Mouse (Mus musculus): ENCODE measurements around the gene Ptn. TPM values are rescaled to one million over a fixed set of nuclear protein-coding genes. Genes with fewer than 3 reads are reported as not detected.
A peak's percentile ranks its signal among the peaks of the same experiment; 100 is the strongest.

Gene Ptn
- polyA plus RNA-seq, 1 experiment from 2014 or later: 283 TPM

DNA sequence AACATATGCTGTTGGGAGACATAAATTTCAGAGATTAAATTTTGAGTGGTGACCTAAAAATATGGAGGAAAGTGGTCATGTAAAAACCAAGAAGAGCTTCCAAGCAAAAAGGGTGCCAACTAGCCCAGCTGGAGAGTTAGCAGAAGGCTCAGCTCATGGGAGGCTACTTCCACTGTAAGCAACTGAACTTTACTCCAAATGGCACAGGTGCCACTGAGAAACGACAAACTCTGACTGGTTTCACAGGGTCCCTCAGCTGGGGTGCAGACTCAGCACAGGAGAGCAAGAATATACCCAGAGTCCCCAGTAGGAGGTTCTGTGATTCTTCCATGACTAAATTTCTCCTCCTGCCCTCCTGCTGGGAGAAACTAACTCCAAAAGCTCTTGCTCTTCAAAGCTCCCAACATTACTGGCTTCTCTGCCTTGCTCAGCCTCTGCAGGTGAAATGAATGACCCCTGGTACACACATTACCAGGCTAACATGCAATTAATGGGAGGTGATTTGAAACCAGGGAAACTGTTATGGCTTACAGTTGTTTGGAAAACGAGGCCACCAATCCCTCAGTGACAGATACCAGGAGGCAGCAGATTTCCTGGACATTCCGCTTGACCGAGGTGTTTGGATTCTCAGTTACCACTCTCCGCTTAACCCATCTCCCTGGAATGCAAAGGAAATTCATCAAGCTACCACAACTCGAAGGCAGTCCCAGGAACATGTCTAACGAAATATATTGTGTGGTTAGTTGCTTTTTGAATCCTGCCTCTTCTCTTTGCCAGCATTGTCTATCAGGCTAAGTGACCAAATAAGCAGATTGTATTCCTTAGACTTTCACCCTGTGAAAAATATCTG, 2.9 kb upstream of the Ptn start:
- Histone ChIP-seq H3K9ac (no peak overlapping the region), H3K36me3 (no peaks in the 10 kb centered on the region), H3K27ac (ENCODE audit: poor library complexity, severe bottlenecking) (no peak overlapping the region), H3K4me1 (replicated peaks) (peaks cover 21% of the 10 kb centered on the region), H3K4me3 (no peak overlapping the region), H3K9me3 (replicated peaks) (no peaks in the 10 kb centered on the region; the same call in 1 of the 2 replicates), H3K27me3 (replicated peaks) (no peaks in the 10 kb centered on the region), H3K4me2 (no peak overlapping the region)
- WGBS: 46% methylated on average over 7 of the region's 7 CpGs
- ATAC-seq (ENCODE audit: insufficient number of reproducible peaks, low FRiP score): no peak

DNA sequence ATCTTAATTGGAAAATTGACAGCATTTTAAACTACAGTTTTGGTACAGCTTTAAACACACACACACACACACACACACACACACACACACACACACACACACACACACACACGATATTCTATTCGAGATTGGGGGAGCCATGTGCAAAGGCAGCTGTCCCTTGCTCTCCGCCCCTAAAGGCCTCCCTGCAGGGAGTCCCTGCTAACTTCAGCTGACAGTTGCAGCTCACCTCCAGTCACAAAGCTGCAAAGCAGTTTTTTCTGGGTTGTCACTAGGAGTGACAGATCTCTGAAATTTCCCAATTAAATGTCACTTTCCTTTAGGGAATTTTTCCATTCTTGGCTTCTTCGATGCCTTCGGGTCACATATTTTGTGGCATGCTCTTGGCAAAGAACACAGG, 428 bp upstream of the Ptn start:
- H3K9ac ChIP-seq: peak overlapping the region; percentile 82; the same call in 1 of the 2 replicates

DNA sequence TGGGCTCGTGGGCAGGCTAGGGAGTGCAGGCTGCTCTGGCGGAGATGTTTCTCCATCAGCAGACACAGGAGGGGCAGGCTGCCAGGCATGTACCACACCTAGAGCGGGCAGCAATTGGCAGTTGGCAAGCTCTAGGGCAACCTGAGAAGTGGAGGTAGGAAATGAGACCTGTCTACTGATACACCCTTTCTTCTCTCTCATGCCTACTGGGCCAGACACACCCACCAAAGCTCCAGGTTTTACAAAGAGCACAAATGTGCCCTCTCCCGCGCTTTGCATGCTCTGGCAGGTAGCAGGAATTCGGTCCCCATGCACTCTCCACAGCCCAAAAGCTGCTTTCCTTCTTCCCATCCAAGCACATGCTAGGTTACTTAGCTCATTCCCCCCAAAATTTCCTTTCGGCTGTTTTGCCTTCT, 701 bp downstream of the Ptn start:
- peaks cover 6% of the 10 kb centered on the region; the same call in 1 of the 2 replicates for H3K36me3 ChIP-seq
- peak overlapping the region; percentile 82 for H3K9ac ChIP-seq
- no peak for ATAC-seq (ENCODE audit: insufficient number of reproducible peaks, low FRiP score)
- H3K4me3 ChIP-seq: peak overlapping the region; percentile 64
- peak overlapping the region; percentile 81 for H3K27ac ChIP-seq (ENCODE audit: poor library complexity, severe bottlenecking)
- no peaks in the 10 kb centered on the region for H3K27me3 ChIP-seq (replicated peaks)
- peak overlapping the region; percentile 86 for H3K4me2 ChIP-seq
- H3K9me3 ChIP-seq (replicated peaks): no peaks in the 10 kb centered on the region
- WGBS: 18% methylated on average over 7 of the region's 7 CpGs
- H3K4me1 ChIP-seq (replicated peaks): peaks cover 23% of the 10 kb centered on the region

More for the DNA sequence above, 428 bp upstream of the Ptn start:
- peak overlapping the region; percentile 81; the same call in 1 of the 2 replicates for H3K27ac ChIP-seq (ENCODE audit: poor library complexity, severe bottlenecking)
- no peak for ATAC-seq (ENCODE audit: insufficient number of reproducible peaks, low FRiP score)
- peak overlapping the region; percentile 86 for H3K4me2 ChIP-seq
- peaks cover 23% of the 10 kb centered on the region for H3K4me1 ChIP-seq (replicated peaks)
- peaks cover 6% of the 10 kb centered on the region; the same call in 1 of the 2 replicates for H3K36me3 ChIP-seq
- 14% methylated on average over 5 of the region's 5 CpGs for WGBS
- peak overlapping the region; percentile 64 for H3K4me3 ChIP-seq
- H3K9me3 ChIP-seq (replicated peaks): no peaks in the 10 kb centered on the region
- no peaks in the 10 kb centered on the region for H3K27me3 ChIP-seq (replicated peaks)

- Histone ChIP-seq H3K9me3 (replicated peaks) (no peaks in the 10 kb centered on the region), H3K27me3 (replicated peaks) (no peaks in the 10 kb centered on the region)
- ATAC-seq (ENCODE audit: insufficient number of reproducible peaks, low FRiP score): no peak
Measured at GRCm38 (mm10) chr6:36808306-36809058, 1.5 kb downstream of the Ptn start.

DNA sequence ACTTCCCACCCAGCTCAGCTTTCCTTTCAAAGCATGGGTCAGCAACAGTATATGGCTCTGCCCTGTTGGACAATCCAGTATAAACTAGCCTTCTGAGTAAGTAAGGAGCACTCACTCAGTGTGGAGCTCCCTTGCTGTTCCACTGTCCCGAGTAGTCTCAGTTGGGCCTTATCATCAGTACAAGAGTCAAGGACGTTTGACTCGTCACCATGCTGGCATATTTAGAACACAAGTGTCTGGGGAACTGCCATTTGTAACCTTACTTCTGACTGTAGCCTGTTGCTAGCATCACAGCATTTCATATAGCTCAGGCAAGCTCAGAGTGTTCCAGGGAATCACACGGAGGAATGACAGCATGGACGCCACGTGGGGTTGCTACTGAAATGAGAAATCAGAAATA, 3.1 kb downstream of the Ptn start:
- H3K4me3 ChIP-seq: no peak overlapping the region
- H3K9me3 ChIP-seq (replicated peaks): no peaks in the 10 kb centered on the region
- peak overlapping the region; percentile 10 for H3K4me2 ChIP-seq
- peaks cover 13% of the 10 kb centered on the region; the same call in 1 of the 2 replicates for H3K36me3 ChIP-seq
- H3K27me3 ChIP-seq (replicated peaks): no peaks in the 10 kb centered on the region
- H3K9ac ChIP-seq: no peak overlapping the region
- peaks cover 23% of the 10 kb centered on the region for H3K4me1 ChIP-seq (replicated peaks)
- no peak overlapping the region for H3K27ac ChIP-seq (ENCODE audit: poor library complexity, severe bottlenecking)
- ATAC-seq (ENCODE audit: insufficient number of reproducible peaks, low FRiP score): no peak
- WGBS: 55% methylated on average over 6 of the region's 6 CpGs

More at GRCm38 (mm10) chr6:36808306-36809058, 1.5 kb downstream of the Ptn start:
- WGBS: 70% methylated on average over 7 of the region's 7 CpGs
- peaks cover 8% of the 10 kb centered on the region; the same call in 1 of the 2 replicates for H3K36me3 ChIP-seq
- H3K4me3 ChIP-seq: peak overlapping the region; percentile 64
- H3K4me1 ChIP-seq (replicated peaks): peaks cover 23% of the 10 kb centered on the region
- no peak overlapping the region; the same call in 1 of the 2 replicates for H3K27ac ChIP-seq (ENCODE audit: poor library complexity, severe bottlenecking)
- peak overlapping the region; percentile 82 for H3K9ac ChIP-seq
- peak overlapping the region; percentile 86 for H3K4me2 ChIP-seq

- no peak overlapping the region for H3K4me2 ChIP-seq
- no peak overlapping the region for H3K4me3 ChIP-seq
- 0 out of 2 replicates have a peak, but pooled peaks cover 4% of the 10 kb centered on the region for H3K4me1 ChIP-seq (replicated peaks)
- H3K27me3 ChIP-seq (replicated peaks): no peaks in the 10 kb centered on the region
- H3K9ac ChIP-seq: no peak overlapping the region
- H3K27ac ChIP-seq (ENCODE audit: poor library complexity, severe bottlenecking): no peak overlapping the region
- WGBS: 73% methylated on average over 5 of the region's 5 CpGs
- 0 out of 2 replicates have a peak, but pooled peaks cover 12% of the 10 kb centered on the region for H3K36me3 ChIP-seq
- no peaks in the 10 kb centered on the region for H3K9me3 ChIP-seq (replicated peaks)
- no peak for ATAC-seq (ENCODE audit: insufficient number of reproducible peaks, low FRiP score)
Measured at GRCm38 (mm10) chr6:36800309-36800946, 9.6 kb downstream of the Ptn start.

GRCm38 (mm10) chr6:36797066-36797655, 12.9 kb downstream of the Ptn start:
- H3K27me3 ChIP-seq (replicated peaks): no peaks in the 10 kb centered on the region
- H3K9ac ChIP-seq: no peak overlapping the region
- H3K4me1 ChIP-seq (replicated peaks): 0 out of 2 replicates have a peak, but pooled peaks cover 4% of the 10 kb centered on the region
- H3K36me3 ChIP-seq: 0 out of 2 replicates have a peak, but pooled peaks cover 5% of the 10 kb centered on the region
- WGBS: 66% methylated on average over 3 of the region's 3 CpGs
- no peak overlapping the region for H3K27ac ChIP-seq (ENCODE audit: poor library complexity, severe bottlenecking)
- ATAC-seq (ENCODE audit: insufficient number of reproducible peaks, low FRiP score): no peak
- H3K4me2 ChIP-seq: no peak overlapping the region
- no peak overlapping the region for H3K4me3 ChIP-seq
- H3K9me3 ChIP-seq (replicated peaks): no peaks in the 10 kb centered on the region

GRCm38 (mm10) chr6:36794535-36794934, 15.5 kb downstream of the Ptn start:
- Histone ChIP-seq H3K27me3 (replicated peaks) (no peaks in the 10 kb centered on the region), H3K9ac (no peak overlapping the region), H3K9me3 (replicated peaks) (no peaks in the 10 kb centered on the region), H3K4me1 (replicated peaks) (0 out of 2 replicates have a peak, but pooled peaks cover 4% of the 10 kb centered on the region), H3K4me3 (no peak overlapping the region), H3K4me2 (no peak overlapping the region), H3K36me3 (no peaks in the 10 kb centered on the region), H3K27ac (ENCODE audit: poor library complexity, severe bottlenecking) (no peak overlapping the region)
- no peak for ATAC-seq (ENCODE audit: insufficient number of reproducible peaks, low FRiP score)
- WGBS: 78% methylated on average over 4 of the region's 4 CpGs

DNA sequence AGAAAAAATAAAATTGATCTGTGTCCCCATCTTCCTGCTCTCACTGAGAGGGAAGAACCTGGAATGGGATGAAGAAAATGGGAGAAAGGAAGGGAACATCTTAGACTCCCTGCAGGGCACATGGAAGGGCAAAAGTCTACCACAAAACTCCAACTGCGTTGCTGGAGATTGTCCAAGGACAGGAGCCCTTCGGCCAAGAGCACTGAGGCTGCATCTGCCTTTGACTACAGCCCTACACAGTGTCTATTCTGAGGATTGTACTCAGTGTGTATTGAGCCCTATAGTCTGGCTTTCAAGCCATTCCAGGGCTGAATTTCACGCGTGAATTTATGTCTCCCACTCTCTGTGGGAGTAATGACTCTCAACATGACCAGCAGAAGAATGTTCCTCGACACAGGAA, 16.2 kb downstream of the Ptn start:
- no peak overlapping the region for H3K9ac ChIP-seq
- H3K27me3 ChIP-seq (replicated peaks): no peaks in the 10 kb centered on the region
- 65% methylated on average over 5 of the region's 5 CpGs for WGBS
- no peaks in the 10 kb centered on the region for H3K36me3 ChIP-seq
- no peaks in the 10 kb centered on the region for H3K9me3 ChIP-seq (replicated peaks)
- H3K4me3 ChIP-seq: no peak overlapping the region
- no peak overlapping the region for H3K4me2 ChIP-seq
- no peak for ATAC-seq (ENCODE audit: insufficient number of reproducible peaks, low FRiP score)
- peaks cover 4% of the 10 kb centered on the region; the same call in 1 of the 2 replicates for H3K4me1 ChIP-seq (replicated peaks)
- no peak overlapping the region for H3K27ac ChIP-seq (ENCODE audit: poor library complexity, severe bottlenecking)

DNA sequence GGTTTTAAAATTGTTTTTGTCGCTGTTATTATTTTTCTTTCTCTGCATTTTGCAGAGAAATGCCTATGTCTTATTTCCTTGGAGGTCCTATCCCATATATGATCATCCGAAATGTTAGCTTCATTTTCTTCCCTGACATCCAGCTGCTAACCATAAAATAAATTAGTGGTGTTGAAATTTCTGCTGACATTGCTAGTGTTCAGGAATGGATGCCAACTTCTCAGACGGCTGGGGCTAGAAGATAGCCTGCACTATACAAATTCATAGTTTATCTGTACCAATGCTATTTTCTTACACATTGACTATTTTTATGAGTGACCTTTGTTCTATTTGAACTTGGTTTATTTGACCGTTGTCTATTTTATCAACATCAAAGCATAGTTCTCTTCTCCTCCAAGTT, 20.8 kb downstream of the Ptn start:
- Histone ChIP-seq H3K9ac (no peak overlapping the region), H3K4me1 (replicated peaks) (peaks cover 9% of the 10 kb centered on the region), H3K4me2 (no peak overlapping the region), H3K9me3 (replicated peaks) (no peaks in the 10 kb centered on the region), H3K4me3 (no peak overlapping the region), H3K27me3 (replicated peaks) (no peaks in the 10 kb centered on the region), H3K36me3 (peaks cover 2% of the 10 kb centered on the region; the same call in 1 of the 2 replicates), H3K27ac (ENCODE audit: poor library complexity, severe bottlenecking) (no peak overlapping the region)
- no peak for ATAC-seq (ENCODE audit: insufficient number of reproducible peaks, low FRiP score)
- WGBS: 56% methylated on average over 4 of the region's 4 CpGs

Measured in heart, embryonic 12.5 days (tissue).